Mouse (Mus musculus) brain, adult 2 months (tissue): Measurements from ENCODE around the gene Ndufaf4.
"Not testable (repeated sequence)": the region's sequence is repeated elsewhere in the genome, so short reads cannot be mapped to it uniquely, and the experiment has no call there.

Experiments used
- DNase-seq: peaks from one replicate; pipeline ENCODE4 v3.0.0; 2011; ENCODE audit warnings: low read depth, low spot score

The Ndufaf4 gene

DNA sequence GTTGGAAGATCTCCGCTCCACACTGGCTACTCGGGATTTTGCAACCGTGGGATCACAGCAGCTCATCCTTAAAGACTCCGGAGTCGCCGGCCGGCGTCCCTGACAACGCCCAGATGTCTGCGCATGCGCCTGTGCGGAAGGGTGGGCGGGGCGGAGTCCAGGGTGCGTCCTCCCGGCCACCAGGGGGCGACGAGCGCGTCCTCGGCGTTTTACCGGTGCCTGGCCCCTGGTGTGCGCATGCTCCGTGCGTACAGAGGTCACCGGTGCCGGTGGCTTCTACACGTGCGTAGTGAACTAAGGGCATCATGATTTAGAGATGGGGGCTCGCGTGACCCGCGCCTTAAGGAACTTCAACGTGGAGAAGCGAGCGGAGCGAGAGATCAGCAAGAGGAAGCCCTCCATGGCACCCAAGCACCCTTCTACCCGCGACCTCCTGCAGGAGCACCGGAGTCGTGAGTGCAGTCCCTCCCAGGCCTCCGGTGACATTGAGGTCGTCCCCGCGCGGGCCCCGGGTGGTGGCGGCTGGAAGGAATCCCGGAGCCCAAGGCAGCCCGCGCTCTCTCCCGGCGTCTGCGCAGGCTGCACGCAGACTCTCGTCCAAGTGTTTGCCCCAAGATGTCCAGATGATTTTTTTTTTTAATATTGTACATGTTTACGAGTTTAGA, at the start of gene Ndufaf4:
TSS of gene Ndufaf4 (plus strand) at position 233 of the 665 bp plus-strand sequence.
- peak; percentile 97 for DNase-seq

DNA sequence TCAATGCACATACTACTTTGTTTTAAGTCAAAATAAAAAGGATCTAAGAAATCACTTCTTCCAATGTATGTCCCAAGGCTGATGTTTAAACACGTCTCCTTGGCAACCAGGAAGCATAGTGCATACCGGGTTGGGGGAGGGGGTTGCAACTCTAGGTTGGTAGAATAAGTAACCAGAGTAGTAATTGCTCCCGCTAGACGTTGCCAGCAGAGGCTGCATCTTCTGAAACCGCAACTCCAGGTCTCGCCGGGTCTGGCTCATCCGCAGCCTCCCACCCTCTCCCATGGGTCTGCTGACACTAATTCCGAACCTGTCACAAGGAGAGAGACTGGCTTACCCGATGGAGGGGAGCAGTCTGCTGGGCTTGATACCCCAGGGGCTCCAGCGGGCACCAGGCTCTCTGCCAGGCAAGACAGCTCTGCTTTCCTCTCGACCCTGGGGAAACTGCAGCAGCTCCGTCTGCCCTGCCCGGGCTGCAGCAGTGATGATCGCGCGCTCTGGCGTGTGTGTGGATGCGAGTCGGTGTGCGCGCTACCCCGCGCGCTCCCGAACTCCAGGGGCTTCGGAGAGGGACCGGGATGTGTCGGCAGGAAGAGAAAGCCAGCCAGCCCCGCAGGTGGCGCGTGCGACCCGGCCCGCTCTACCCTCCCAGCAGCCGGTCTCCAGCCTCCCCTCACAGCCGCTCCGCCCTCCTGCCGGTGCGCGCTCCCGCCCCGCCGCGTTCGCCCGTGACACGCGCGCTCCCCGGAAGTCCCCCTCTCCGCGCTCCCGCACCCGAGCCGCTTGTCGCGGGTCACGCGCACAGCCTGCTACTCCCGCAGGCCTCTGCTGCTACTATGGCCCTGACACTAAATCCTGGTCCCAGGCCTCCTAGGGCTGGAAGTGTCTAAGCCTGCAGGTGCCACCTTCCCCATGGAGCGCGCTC, 47.2 kb upstream of the Ndufaf4 start, which contains the start of gene Klhl32:
TSS of gene Klhl32 (minus strand) at position 724 of the 925 bp plus-strand sequence.
- DNase-seq, result peak; percentile 93

DNA sequence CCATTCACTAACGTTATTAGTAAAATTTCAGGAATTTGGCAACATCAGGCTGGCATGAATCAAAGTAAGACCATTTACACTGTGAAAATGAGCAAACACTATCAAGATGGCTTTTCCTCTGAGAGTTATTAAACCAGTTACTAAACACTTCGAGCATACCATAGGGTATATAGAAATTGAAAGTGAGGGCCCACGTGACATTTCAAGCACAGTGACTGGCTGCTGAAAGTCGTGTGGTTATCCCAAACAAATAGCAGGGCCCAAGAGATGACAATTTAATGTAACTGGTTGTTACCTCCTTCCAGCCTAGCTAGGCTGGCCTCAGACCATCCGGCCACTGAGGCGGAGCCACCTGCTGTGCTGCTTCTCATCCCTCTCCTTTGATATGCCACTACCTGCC, 32.2 kb upstream of the Ndufaf4 start:
- no peak for DNase-seq

DNA sequence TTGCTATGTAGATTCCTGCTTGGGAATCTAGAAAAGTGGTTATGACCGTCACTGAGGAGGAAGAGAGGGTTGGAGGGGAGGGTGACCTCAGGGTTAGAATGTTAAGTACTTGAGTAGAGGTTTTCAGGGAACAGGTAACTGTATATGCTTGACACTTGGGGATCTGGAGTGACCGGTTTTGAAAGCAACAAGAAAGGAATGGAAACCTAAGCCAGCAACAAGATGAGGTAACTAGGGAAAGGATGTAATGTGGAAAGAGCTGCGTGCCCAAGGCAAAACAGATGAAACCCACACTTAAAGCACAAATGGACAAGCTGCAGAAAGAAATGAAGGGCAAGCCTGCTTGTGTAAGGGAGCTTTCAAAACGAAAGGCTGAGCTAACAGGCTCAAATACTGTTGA, 28.7 kb upstream of the Ndufaf4 start:
- DNase-seq, result no peak

DNA sequence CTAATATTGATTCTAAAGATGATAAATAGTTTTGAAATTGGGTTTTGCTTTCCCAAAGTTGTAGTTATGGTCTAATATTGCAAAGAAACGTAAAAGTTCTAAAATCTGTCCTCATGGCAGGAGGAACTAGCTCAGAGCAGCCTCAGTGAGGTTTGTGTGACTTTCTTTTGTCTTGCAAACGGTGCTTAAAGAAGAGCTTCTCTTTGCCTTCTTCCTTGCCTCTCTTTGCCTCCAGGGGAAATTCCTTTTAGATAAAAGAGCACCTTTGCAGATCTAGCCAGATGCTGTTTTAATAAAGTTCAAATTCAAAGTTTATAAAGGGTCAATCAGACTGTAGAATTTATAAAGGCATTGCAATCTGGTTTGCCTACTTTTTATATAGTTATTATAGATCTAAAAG, 8.5 kb upstream of the Ndufaf4 start:
- not testable (repeated sequence) for DNase-seq

DNA sequence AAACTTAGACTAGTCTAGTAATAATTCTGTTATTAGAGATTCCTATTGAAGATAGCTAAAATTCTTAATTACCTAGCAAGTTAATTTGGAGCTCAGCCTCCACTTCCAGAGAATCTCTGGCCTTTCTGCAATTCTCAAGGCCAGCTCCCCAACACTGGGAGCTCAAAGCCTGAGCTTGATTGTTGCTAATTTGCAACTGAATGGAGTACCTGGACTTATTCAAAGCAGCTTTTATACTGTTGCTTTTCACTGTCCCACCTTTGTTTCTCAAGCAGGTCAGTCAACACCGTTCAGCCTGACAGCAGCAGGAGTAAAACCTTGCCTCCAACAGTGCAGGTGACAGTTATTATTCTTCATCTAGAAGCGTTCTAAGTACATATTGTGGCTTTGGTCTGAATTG, 5.6 kb upstream of the Ndufaf4 start:
- DNase-seq, result not testable (repeated sequence)

DNA sequence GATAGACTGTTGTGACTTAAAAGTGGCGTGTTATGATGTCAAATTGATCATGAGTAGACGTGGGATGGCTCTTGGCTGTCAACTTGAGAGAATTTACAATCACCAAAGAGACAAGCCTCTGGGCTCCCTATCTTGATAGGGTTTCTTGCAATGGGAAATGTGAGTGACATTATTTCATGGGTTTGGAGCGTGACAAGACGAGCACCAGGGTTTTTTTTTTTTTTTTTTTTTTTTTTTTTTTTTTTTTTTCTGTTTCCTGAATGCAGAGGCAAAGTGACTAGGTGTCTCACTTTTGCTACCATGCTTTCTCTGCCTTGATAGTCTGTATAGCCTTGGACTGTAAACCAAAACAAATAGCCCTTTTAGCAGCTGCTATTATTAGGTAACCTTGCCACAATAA, 3.3 kb upstream of the Ndufaf4 start:
- no peak for DNase-seq

DNA sequence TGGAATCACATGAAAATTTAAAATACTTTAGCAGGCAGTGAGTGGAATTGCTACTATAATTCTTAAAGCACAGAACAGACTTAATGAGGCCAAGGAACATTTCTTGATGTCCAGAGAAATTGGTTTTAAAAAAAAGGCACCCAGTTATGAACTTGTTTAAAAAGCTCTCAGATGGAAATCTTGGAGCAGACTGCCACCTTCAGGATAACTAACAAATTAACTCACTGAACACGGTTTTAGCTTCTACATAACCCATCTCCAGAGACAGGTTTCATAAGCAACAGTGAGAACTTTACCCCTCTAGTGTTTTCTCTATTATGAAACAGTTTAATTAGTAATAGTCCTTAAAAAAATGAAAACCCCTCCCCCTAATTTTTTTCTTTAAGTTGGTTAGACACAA, 1.1 kb upstream of the Ndufaf4 start:
- peak; percentile 87 for DNase-seq

DNA sequence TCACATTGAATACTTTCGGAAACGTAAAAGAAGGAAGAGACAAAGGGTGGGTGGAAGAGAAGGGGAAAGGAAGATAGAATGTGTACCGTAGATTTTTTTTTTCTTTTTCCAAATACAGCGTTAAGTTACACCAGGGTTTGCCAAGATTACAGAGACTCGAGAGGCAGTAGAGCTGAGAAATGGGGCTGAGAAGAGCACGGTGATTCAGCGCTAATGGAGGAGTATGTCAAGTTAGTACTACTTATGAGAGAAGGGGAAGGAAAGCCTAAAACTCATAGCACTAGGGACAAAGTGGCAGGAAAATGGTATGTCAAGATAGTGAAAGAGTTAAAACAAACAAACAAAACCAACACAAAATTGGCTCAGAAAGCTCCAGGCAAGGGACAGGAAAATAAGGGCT, 532 bp upstream of the Ndufaf4 start:
- peak; percentile 75 for DNase-seq

DNA sequence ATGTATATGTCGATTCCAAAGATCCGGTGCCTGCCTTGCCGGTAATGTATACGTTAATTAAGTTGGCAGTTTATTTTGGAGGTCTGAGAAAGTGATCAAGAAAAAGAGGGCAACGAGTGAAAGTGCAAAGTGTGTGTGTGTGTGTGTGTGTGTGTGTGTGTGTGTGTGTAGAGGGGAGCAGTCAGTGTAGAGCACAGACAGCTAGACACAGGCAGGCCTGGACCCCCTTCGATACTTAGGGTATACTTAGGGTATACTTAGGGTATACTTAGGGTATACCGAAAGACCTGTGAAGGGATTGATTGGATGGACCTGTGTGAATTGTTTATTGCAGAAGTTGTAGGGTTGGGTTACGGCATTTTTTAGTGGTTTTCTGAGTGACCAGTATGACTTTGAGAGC, 753 bp downstream of the Ndufaf4 start:
- DNase-seq, result no peak

DNA sequence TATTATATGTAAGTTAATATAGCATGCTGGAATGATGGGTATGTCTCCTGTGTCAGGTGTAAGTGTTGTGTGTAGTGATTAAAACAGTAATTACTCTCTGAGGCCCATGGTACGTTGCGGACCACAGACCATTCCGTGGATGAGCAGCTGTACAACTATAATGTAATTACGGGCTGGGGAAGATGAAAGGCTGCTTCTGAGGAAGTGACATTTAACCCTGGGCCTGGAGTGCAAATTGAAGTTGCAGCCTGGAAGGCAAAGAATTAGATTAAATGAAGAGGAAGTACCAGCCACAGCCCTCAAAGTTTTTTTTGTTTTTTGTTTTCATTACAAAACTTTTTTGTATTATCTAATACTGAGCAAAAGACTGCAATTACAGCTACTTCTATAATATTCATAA, 1.3 kb downstream of the Ndufaf4 start:
- no peak for DNase-seq

DNA sequence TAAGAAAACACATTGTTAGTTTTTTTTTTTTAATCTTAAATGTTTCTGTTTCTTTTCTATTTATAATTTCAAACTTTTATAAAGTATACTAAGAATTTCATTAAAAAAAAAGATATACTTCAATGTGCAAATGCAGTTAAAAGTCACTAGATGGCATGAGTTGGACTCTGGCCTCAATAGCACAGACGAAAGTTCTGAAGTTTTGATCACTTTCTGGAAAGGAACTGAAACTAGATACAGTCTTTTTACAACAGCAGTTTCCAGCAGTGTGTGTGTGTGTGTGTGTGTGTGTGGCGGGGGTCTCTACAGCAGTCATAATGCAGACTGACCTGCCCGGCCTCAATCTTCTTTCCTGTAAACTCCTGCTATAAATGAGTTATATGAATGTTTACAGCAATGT, 9.9 kb downstream of the Ndufaf4 start:
- DNase-seq, result peak; percentile 59

DNA sequence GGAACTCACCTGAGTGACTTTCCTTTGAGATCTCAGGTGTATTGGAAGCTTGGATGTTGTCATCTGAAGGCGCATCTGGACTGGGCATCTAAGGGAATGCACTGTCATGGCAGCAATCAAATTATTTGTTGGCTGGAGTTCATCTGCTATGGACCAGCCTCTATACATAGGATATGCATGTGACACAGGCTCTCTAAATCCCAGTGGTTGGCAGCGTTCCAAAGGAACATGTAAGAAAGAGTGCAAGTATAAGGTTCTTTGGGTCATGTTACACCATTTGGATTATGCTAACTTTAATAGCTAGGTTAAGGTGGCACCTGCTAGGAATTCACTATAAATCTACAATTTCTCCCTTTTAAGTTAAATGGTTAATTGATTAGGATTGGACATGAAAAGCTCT, 17.7 kb downstream of the Ndufaf4 start:
- DNase-seq, result no peak

DNA sequence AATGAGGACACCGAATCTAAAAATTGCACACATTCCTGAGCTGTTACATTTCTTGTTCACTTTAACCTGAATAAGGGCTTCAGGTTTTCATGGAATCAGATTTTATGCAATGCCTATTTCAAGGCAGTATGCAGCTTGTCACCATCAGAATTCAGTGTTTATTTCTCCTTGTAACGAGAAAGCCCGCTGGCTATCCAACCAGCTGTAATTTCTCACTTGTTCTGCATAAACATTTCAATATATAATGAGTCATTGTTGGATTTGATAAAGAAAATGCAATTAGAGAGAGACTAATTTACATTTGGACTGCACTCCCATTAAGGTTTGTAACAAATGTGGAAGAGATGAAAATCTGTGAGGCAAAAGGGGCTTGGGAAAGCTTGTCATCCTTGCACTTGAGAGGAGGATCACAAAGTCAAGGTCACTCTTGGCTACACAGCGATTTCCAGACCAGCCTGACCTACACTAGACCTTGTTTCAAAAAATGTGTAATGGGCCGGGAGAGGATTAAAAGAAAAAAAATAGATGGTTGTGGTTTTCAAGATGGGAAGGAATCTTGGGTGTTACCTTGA, 22.2 kb downstream of the Ndufaf4 start:
- peak; percentile 36 for DNase-seq

DNA sequence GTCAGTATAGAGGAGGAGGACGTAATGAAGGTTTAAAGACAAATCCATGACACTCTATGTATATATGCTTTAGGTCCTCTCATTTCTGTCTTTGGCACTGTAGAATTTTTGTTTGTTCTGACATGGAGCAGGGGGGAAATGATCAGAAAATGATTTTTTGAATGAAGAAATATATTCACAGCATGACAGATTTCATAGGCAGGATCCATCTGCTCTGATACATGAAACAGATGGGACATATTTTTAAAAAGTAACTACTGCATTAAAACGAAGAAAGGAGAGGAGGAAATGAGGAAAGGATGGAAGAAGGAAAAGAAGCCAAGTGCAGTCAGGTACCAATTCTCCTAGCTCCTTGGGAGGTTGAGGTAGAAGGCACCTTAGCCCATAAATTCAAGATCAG, 26.8 kb downstream of the Ndufaf4 start:
- peak; percentile 41 for DNase-seq

DNA sequence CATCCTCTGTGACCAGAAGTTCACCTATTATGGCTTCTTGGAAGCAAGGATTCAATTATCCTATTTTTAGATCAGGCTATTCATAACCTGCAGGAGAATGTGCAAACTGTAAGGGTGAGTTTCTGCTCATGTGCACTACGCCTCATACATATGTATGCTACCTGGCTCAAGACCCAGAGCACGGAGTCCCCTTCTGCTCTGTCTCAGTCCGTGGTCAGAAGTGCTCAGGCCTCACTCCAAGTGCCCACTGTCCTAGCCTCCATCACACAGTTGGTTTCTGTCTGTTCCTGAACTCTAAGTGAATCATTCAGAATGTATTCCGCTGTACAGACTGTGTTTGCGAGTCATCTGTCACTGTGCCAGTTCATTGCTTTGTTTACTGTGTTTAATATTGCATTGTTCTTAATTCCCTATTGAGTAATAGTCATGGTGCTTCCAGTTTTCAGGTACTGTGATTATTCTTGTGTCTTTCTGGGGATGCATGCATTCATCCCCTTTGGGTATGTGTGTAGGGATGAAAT, 30.4 kb downstream of the Ndufaf4 start:
- DNase-seq, result no peak

DNA sequence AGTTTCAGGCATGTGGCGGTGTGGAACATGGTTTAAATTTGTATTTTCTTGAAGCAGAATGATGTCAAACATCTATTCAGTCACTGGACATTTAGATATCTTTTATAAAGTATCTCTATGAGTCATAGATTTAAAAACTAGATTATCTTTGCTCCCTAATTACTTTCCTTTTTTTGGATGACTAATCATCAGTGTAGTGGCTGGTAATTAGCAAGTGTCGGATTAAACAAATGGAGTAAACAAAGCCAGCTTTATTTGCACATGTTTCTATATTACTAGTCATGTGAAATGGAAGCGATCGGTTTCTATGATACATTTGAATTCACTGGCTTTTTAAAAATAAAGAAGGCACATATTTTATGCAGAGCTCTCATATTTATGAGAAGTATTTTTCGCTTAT, 31.0 kb downstream of the Ndufaf4 start:
- no peak for DNase-seq

DNA sequence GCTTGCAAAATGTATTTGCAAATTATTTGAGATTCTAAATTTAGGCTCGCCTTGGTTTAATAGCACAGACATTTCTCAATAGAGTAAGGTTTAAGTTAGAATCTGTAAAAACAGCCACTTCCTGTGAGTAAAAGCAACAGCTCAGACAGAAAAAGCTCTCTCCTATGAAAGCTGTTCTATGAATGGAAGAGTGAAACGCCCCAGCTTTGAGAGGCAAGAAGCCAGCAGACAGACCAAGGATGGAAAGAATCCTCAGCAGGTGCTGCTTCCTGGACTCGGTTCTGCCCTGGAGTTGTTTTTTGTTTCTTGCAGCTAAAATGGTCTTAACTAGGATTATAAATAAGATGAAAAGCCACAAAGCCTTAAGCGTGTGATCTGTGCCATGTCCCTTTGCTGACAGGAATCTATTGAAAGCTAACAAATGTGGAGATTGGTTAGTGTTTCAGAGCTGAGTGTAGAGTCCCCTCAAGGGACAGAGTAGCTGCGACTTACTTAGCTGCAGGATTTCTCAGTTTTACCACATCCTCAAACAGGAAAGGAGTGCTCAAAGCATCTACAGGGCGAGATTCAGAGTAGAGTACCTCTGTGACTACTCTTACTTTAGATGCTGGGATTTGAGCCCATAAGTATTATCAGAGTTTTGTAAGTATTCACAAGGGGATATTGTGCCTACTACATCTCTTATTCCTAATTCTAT, 45.0 kb downstream of the Ndufaf4 start:
- peak; percentile 78 for DNase-seq
